Mouse (Mus musculus) bone marrow, adult 2 months (tissue): Measurements from ENCODE around the gene Nrp2. TPM values are rescaled to one million over a fixed set of nuclear protein-coding genes. Genes with fewer than 3 reads are reported as not detected.

ENCODE experiments used
- H3K27ac ChIP-seq: fragments of 200-500 bp; 2 replicates; pipeline ENCODE4 v1.5.1; 2012; ENCODE audit warnings: low read depth, mild to moderate bottlenecking, control low read depth, inconsistent platforms, low read length; ENCODE audit not compliant: control insufficient read depth, poor library complexity, insufficient read depth
- H3K4me1 ChIP-seq: fragments of 200-500 bp; 2 replicates; pipeline ENCODE4 v1.6.1; 2011; ENCODE audit warnings: low read length; ENCODE audit not compliant: control insufficient read depth, insufficient read depth
- H3K4me3 ChIP-seq: fragments of 200-500 bp; replicated peaks from 2 replicates; pipeline ENCODE3; 2011; ENCODE audit warnings: mild to moderate bottlenecking, low read depth, low read length, control low read depth; ENCODE audit not compliant: control insufficient read depth
- CTCF ChIP-seq: fragments of 200-500 bp; IDR thresholded peaks from 2 replicates; pipeline ENCODE4 v1.5.1; 2011; ENCODE audit warnings: low read length, control low read depth; ENCODE audit not compliant: control insufficient read depth, insufficient read depth
- POLR2A ChIP-seq: fragments of 200-500 bp; IDR thresholded peaks from 2 replicates; pipeline ENCODE4 v1.6.1; 2011; ENCODE audit warnings: low read depth, mild to moderate bottlenecking, control low read depth, low read length, borderline replicate concordance; ENCODE audit not compliant: control insufficient read depth
- WGBS: fragments of 180-500 bp; shearing (Covaris S2); methylation state at CpG from one replicate; pipeline ENCODE4 v1.1.7; 2018; 5-methylcytosine and 5-hydroxymethylcytosine counted together
- polyA plus RNA-seq: library from polyadenylated mRNA; stranded (reverse); fragments of >200 nt; gene quantifications from 2 replicates; pipeline ENCODE4 v1.2.4, GENCODE M21; 2011; ENCODE audit warnings: low replicate concordance; ENCODE audit not compliant: missing spikeins, insufficient read depth, insufficient read length

Nrp2 gene
- polyA plus RNA-seq, 1 experiment = 3.2 TPM

DNA sequence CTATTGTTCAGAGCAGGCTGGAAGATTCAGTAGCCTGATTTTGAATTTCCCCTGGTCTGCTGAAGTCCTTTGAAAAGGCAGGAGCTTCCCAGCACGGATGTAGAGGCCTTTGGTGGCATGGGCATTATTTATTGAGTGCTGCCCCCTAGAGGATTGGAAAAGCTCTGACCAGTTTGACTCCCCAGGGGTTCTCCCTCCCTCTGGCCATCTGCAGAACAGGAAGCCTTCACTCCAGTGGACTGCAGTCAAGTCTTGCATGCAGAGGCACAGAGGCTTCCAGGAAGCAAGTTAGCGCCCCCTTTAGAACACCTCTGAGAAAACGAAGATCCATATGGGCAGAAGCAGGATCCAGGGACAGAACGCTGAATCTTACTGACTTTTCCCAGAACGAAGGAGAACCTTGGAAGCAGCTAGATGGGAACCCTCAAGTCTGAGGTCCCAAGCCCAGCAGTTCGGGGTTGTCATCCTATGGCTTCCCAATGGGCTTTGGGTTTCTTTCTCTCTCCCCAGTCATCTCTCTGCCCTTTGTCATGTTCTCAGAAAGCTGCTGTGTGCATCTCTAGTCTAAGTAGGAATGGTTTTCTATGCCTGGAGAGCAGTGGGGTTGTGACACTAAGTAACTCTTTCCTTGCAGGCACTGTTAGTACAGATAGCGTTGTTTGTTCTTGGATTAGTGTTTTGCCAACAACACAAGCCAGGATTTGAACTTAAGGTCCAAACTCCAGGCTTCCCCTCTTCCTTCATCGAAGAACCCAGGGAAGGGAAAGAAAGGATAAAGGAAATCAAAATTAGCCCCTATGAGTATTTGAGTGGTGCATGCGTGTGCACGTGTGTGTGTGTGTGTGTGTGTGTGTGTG lies 1.8 kb upstream of the Nrp2 start:
- whole genome bisulfite sequencing = 33% methylated on average over 10 of the region's 10 CpGs
- Histone ChIP-seq H3K27ac (no peak overlapping the region), H3K4me3 (no peak overlapping the region), H3K4me1 (no peaks in the 10 kb centered on the region)
- TF ChIP-seq POLR2A (no peak), CTCF (peak; percentile 46; the same call in 1 of the 2 replicates)

DNA sequence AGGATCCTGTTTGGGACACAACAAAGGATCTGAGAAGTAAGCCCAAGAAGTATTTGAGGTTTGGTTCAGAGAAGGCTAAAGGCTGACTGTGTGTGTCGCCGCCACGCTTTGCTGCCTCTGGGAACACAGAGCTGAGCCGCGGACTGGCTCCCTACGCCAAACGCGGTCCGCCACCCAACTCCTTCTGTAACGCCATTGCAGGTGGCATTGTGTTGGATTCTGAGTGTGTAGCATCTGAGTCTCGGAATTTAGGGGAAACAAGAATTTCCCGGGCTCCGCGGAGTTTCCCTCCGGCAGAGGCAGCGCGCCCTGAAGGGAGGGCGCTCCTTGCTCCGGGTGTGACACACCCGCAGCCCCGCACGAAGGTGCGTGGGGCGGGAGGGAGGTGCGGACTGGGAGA lies 342 bp upstream of the Nrp2 start:
- H3K27ac ChIP-seq = no peak overlapping the region; the same call in 1 of the 2 replicates
- TF ChIP-seq CTCF (no peak), POLR2A (no peak)
- H3K4me3 ChIP-seq = peak overlapping the region; percentile 0
- no peaks in the 10 kb centered on the region; the same call in 1 of the 2 replicates for H3K4me1 ChIP-seq
- 1% methylated on average over 25 of the region's 25 CpGs for WGBS

DNA sequence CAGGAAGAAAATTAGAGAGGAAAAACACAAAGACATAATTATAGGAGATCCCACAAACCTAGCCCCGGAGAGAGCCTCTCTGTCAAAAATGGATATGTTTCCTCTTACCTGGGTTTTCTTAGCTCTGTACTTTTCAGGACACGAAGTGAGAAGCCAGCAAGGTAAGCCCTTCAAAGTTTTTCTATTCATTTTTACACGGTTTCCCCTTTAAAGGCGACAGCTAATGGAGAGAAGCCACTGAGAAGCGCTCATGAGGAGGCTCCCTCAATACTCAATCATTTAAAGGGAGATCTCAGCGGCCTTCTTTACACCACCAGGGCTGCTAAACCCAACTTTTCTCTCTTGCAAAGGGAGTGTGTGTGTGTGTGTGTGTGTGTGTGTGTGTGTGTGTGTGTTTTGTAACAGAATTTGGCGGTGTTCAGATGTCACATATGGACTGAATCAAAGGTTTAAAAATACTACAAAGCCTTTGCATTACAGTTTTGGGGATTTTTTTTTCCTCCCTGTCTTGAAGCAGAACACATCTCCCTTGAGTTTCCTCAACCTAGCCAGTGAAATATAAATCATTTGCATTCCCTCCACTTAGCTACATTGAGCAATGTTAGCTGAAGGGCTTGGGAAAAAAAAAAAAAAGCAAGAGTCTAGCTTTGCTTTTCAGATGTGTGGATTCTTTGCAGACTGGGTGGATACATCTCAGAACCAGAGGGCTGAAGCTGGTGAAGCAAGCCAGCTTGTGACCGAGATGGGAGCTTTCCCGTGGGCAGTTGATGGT lies 1.2 kb downstream of the Nrp2 start:
- Histone ChIP-seq H3K4me3 (no peak overlapping the region), H3K4me1 (no peaks in the 10 kb centered on the region; the same call in 1 of the 2 replicates), H3K27ac (no peak overlapping the region)
- TF ChIP-seq POLR2A = no peak
- no peak for TF ChIP-seq CTCF
- 11% methylated on average over 9 of the region's 9 CpGs for WGBS

DNA sequence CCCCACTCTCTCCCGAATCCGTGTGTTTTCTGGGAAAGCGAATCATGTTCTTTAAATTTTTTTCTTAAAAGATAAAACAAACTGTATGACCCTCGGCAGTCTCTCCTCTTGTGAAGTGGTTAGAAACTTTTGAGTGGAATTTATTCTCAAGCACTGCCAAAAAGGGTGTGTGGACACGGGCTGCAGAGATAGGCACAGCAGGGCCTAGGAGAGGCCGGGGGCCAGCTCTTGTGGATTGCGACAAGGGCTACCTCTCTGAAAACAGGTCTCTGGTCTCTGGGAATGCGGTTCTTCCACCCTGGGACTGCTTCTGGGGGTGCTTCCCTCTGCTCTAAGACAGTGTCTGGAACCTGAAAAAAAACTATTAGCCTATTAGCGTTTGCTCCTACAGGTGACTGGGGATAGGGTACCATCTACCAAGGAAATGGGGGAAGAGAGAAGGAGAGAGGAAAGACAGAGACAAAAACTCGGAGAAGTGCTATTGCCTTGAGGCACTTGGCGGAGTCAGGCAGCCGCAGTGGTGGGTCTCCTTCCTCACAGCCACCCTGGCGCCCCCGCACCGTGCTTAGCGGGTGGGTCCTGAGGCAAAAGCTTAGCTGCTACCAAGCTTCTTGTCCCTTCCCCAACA lies 1.9 kb downstream of the Nrp2 start:
- H3K4me1 ChIP-seq = no peaks in the 10 kb centered on the region; the same call in 1 of the 2 replicates
- no peak overlapping the region for H3K4me3 ChIP-seq
- H3K27ac ChIP-seq = no peak overlapping the region
- TF ChIP-seq CTCF = no peak
- no peak for TF ChIP-seq POLR2A
- 28% methylated on average over 16 of the region's 16 CpGs for WGBS

DNA sequence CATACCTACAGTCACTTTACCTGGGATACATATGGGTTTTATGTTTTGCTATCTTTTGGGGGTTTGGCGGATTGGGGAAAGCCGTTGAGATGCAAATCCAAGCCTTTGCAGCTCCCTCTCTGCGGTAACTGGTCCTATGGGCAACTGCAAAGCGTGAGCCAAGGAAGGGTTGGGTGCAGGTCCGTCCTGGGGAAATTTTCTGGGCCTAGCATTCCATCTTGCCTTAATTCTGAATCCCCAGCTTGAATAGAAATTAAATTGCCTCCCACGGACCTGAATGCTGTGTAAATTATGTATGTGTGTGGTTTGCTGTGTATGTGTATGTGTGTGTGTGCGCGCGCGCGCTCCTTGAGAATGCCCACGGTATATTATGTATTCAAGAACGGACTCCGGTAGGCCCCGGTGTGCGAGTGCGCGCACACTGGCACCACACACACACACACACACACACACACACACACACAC lies 2.5 kb downstream of the Nrp2 start:
- TF ChIP-seq POLR2A = no peak
- TF ChIP-seq CTCF = no peak
- H3K4me3 ChIP-seq = peak overlapping the region; percentile 17
- no peak overlapping the region for H3K27ac ChIP-seq
- H3K4me1 ChIP-seq = no peaks in the 10 kb centered on the region; the same call in 1 of the 2 replicates
- WGBS = 17% methylated on average over 18 of the region's 18 CpGs

DNA sequence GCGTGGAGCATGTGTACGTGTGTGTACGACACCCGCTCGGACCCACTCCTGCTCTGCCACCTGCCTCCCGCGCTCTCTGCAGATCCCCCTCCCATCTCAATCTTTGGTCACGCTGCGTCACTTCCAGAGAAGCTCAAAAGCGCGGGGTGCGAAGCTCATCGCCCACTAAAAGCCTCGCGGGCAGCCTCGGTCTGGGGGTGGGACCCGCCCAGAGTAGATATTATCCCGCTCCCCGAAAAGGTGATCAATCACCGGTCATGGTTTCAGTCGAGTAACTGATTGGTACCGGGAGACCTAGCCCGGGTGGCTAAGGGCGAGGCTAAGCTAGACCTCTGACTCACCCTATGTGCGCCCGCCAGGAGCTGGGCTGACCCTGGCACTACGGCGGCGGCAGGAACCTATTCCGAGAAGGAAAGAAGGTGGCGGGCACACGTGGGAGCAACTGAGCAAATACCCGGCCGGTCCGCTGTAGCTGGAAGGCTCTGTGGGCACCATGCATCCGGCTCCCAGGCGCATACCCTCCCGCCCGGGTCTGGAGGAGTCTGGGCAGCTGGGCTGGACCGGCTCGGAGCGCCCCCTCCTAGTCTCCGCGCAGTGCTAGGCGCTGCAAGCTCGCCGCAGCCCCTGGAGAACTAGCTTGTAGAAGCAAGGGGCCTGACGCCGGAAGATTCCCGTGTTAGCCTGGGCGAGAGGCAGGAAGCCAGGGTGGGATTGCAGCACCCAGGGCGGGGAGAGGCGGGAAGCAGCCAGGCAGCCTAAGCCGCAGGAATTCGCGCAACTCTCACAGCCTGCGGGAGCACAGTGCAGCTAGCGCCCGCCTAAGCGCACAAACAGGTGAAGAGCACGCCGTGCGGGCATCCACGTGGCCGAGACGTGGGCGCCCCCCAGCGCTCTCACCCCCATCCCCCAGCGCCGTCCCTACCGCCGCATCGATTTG lies 3.3 kb downstream of the Nrp2 start:
- under 1% methylated on average over 73 of the region's 73 CpGs for WGBS
- TF ChIP-seq POLR2A (no peak), CTCF (no peak)
- H3K4me3 ChIP-seq = peak overlapping the region; percentile 17
- H3K4me1 ChIP-seq = no peaks in the 10 kb centered on the region; the same call in 1 of the 2 replicates
- H3K27ac ChIP-seq = peak overlapping the region; percentile 20; the same call in 1 of the 2 replicates
